Mouse (Mus musculus): ENCODE results near the gene Ugt1a9.
"Not testable (repeated sequence)": the region's sequence is repeated elsewhere in the genome, so short reads cannot be mapped to it uniquely, and the experiment has no call there.

Ugt1a9 gene

DNA sequence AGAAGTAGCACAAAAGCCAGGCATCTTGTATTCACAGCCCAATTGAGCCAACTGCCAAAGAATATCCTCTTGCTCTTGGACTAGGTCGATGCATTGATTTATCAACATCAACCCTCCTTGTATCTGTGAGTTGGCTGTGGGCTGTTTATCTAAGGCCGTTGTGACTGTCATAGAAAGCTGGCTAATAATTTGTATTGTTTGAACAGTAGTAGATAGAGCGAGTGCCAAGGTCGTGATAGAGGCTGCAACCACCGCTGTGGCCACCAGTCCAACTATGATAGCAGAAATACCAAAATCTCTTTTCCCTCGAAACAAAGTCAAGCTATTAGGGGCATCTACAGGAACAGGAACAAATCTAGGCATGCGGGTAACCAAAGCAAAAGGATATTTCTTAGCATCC, 101.6 kb downstream of the Ugt1a9 start:
- in situ Hi-C loops (cut with MboI, MseI) = not testable (repeated sequence)

DNA sequence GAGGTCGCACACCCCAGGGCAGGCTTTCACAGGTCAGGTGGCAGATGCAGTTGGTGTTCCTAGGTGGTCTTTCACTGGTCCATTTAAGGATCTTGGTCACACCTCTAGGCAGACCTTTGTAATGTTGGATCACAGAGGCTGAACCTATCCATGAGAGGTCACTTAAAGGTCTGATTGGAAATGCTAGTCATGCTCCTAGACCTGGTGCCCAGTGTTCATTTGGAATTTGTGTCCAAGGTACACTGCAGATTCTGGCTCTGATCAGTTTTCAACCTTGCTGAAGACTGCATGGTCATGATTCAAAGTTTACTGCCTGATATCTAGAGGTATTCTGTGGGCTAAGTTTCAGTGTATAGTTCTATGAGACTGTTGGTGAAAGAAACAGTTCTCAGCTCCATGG, 109.1 kb downstream of the Ugt1a9 start:
- in situ Hi-C loops (cut with MboI, MseI) = loop anchor here (10.0 to 25.0 kb wide), 2 partner anchors 1435 to 2008 kb away; no protein-coding TSS in a partner anchor

DNA sequence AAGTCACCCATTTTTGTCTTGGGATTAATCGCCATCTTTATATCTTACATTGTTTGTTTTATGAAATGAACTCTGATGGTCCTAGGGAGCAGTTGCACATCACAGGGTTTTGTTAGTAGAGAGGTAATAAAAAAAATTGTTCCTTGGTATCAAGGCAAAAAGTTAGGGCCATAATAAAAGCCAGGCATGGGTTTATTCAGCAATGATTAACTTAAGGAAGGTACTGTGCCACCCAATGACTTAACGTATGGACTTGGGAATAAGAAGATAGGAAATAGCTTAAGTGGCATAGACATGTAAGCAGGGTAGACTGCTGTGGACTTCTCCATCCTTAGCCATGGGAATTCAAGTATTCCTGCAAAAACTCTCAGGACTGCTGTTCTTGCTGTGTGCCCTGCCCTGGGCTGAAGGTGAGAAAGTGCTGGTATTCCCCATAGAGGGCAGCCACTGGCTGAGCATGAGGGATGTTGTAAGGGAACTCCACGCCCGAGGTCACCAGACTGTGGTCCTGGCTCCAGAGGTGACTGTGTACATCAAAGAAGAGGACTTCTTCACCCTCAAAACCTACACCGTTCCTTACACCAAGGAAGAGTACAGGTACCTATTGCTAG, 115.8 kb downstream of the Ugt1a9 start:
- in situ Hi-C loops (cut with MboI, MseI) = loop anchor here (10.0 to 25.0 kb wide), 2 partner anchors 1428 to 2001 kb away; no protein-coding TSS in a partner anchor

DNA sequence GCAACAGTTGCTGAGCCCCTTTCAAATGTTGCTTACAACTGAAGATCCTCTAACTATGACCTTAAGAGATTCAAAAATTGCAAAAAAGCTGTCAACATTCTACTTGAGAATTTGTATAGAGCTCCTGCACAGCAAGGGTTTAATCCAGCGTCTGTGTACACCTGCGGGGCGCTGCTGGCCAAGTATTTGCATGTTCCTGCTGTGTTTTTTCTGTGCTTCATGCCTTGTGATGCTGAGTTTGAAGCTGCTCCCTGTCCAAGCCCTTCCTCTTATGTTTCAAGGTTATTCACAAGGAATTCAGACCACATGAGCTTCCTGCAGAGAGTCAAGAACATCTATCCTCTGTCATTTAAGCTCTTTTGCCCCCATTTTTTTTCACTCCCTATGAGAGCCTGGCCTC, 121.5 kb downstream of the Ugt1a9 start:
- in situ Hi-C loops (cut with MboI, MseI) = loop anchor here (5.0 to 25.0 kb wide), 2 partner anchors 460 to 1995 kb away; no protein-coding TSS in a partner anchor

DNA sequence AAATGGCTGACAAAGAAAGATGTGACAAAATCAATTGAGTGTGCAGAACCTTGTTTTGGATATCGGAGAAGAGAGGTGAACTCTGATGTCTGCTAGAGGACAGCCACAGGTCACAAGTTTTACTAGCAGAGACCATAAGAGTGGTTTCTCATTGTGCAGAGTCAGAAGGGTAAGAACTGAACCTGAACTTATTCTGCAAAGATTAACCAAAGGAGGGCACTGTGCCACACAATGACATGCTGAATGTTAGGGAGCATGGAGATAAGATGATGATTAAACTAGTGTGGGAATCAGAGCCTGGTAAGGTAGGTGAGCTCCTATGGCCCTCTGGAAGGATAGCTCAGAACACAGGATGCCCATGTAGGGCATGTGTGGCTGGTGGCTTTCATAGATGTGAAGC, 125.1 kb downstream of the Ugt1a9 start:
- in situ Hi-C loops (cut with MboI, MseI) = loop anchor here (25.0 kb wide), 1 partner anchor 1992 kb away; no protein-coding TSS in a partner anchor

DNA sequence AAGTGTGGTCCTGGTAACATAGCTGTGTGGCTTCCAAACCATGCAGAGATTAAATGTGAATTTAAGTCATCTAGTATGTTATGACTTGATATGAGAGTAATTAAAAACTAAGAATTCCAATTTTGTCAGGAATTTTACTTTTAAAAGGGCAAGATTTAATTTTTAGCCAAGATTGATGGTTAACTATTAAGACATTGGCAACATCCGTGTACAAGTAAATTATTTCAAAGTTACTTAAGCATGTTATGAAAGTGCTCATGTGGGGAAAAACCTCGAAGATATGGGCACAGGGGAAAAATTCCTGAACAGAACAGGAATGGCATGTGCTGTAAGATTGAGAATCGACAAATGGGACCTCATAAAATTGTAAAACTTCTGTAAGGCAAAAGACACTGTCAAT, 126.8 kb downstream of the Ugt1a9 start:
- in situ Hi-C loops (cut with MboI, MseI) = loop anchor here (25.0 kb wide), 1 partner anchor 1990 kb away; no protein-coding TSS in a partner anchor

DNA sequence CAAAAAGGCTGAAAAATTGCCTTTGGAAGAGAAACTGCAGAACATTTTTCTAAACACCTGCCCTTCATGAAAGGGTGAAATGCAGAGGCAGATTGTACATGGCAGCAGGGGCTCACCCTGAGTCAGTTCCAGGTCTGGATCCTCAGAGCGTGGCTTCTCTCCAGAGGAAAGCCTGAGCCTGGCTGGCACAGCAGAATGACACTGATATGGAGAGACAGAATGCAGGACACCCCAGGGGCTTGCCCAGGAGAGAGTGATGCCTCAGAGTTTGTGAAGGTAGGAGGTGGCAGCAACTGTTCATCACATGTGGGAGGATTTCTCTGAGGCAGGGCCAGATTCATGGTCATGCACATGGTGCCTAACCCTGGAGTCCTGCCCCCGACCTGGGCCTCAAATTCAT, 129.4 kb downstream of the Ugt1a9 start:
- in situ Hi-C loops (cut with MboI, MseI) = loop anchor here (25.0 kb wide), 1 partner anchor 1987 kb away; no protein-coding TSS in a partner anchor

DNA sequence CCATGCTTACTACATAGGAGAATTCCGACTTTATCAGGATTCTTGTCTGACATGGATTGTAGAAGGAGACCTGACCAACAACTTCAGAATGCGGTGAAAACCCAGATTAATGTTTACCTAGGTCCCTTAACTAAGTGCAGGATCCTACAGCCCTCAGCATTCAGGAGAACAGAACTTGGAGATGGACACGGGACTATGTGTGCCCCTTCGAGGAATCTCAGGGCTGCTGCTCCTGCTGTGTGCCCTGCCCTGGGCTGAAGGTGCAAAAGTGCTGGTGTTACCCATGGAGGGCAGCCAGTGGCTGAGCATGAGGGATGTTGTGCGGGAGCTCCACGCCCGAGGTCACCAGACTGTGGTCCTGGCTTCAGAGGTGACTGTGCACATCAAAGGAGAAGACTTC, 129.9 kb downstream of the Ugt1a9 start, which contains the start of gene Ugt1a2:
Gene Ugt1a2, plus strand, starts transcription at position 146 of the 400 bp plus-strand sequence.
- in situ Hi-C loops (cut with MboI, MseI) = no loop called here

DNA sequence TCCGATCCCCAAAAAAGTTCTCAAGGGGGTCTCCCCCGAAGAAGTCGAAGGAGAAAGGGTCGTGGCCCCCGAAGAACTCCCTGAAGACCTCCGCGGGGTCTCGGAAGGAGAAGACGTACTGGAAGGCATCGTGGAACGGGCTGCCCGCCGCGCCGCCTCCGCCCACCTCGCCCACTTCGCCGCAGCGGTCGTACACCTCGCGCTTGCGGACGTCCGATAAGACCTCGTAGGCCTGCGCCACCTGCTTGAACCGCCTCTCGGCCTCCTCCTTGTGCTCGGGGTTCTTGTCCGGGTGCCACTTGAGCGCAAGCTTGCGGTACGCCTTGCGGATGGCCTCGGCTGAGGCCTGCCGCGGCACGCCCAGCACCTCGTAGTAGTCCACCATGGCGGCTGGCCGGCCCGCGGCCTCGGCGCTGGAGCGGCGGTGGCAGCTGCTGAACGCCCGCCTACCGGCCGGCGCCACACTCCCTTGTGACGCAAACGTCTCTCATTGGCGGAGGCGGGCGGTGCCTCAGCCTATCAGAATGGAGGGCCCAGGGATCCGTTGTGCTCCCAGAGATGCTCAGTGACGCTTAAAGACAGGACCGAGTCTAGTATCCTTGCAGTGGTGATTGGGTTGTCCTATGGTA, 134.8 kb downstream of the Ugt1a9 start, which contains the start of gene Dnajb3:
Gene Dnajb3, minus strand, starts transcription at position 489 of the 629 bp plus-strand sequence.
- in situ Hi-C loops (cut with MboI, MseI) = loop anchor here (5.0 kb wide), 1 partner anchor 378 kb away; no protein-coding TSS in a partner anchor

DNA sequence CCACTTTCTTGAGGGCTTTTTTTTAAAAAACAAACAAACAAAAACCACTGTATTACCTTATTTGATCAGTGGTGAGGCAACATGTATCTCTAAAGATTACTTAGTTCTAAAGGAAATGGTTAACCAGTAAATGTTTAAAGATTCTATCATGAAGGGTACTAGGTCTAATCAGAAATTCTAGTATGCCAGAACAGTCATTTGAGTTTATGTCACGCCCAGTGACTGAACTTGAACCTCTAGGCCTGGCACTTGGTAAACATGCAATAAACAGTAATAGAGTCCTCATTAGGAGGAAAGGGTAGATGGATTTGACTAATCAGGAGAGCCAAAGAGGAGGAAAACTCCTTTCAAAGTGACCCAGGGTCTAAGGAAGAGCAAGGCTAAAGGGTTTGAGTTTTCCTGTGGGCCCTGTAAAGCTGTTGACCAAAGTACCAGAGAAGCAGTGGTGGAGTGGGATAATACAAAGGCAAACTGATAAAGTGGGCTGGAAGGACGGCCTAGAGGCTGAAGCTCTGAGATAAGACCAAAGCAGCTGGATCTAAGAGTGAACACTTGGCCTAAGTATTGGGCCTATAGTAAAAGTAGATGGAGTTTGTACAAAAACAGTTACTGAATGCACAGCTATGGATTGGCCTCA, 136.4 kb downstream of the Ugt1a9 start:
- in situ Hi-C loops (cut with MboI, MseI) = loop anchor here (5.0 kb wide), 1 partner anchor 380 kb away; no protein-coding TSS in a partner anchor

DNA sequence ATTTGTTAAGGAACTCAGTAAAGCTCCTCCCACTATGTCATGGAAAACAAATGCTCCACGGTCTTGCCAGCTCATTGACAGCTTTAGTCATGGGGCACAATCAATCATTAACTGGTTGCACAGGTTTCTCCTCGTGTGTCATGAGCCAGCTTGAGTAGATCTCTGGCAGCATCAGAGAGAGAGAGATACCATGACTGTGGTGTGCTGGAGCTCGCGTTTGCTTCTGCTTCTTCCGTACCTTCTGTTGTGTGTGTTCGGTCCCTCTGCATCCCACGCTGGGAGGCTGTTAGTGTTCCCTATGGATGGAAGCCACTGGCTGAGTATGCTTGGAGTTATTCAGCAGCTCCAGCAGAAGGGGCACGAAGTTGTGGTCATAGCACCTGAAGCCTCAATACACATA, 141.2 kb downstream of the Ugt1a9 start, which contains the start of gene Ugt1a1:
Gene Ugt1a1, plus strand, starts transcription at position 148 of the 400 bp plus-strand sequence.
- in situ Hi-C loops (cut with MboI, MseI) = no loop called here

DNA sequence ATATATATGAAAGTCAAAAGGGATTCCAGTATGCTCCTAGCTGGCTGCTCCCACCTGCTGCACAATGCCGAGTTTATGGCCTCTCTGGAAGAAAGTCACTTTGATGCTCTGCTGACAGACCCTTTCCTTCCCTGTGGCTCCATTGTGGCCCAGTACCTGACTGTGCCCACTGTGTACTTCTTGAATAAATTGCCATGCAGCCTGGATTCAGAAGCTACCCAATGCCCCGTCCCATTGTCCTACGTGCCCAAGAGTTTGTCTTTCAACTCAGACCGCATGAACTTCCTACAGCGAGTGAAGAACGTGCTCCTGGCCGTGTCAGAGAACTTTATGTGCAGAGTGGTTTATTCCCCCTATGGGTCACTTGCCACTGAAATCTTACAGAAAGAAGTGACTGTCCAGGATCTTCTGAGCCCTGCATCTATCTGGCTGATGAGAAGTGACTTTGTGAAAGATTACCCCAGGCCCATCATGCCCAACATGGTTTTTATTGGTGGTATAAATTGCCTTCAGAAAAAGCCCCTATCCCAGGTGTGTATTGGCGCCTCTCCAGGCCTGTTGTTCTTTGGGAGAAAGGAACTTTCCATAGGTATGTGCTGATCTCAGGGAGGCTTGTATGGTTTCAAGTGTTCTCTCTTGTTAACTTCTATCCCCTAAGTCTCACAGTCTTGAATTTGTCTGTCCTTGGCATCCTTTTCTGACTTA, 141.9 kb downstream of the Ugt1a9 start:
- in situ Hi-C loops (cut with MboI, MseI) = no loop called here

DNA sequence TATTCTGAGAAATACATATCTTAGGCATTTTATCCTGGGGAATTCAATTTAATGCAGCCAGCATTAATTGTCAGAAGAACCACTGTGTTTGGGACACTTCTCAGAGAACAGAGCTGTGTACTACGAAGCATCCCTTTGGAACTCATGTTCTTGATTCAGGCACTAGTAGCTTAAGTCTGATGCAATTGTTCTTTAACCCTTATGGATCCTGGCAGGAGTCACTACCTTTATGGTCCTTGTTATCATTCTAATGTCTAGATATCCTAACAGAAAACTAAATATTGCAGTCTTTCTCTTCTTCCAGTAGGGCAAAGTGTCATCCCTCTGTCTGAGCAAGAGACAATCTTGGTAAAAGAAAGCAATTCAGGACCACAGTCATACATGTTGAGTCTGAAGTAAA, 142.5 kb downstream of the Ugt1a9 start:
- in situ Hi-C loops (cut with MboI, MseI) = no loop called here

DNA sequence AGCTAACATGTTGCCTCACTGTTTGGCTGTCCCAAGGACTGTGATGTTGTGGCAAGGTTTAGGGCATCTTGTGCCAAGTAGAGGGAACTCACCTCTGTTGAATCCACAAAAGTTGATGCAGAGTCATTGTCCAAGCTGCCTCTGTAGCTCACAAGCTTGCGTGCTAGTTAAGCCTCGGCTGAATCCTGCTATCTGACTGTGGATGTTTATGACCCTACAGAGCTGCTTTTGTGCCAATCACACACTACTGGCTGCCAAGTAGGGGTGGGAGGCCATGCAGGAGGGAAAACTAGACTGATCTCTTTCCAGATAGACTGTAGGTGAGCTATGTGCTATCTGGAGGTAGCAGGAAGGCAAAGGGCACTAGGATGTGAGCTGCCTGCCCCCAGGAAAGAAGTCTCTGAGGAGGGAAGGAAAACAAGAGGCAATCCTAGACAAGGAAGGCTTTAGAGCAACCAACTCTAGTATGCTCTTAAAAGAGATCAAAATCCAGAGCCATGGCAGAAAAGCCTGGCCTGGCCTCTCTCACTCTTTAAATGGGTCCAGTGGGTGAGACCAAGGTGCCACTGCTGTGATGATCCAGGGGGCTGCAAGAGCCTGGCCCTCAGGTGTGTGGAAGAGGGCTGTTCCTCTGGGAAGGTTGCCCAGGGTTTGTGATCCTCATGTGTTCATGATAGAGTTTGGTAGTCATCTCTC, 143.3 kb downstream of the Ugt1a9 start:
- in situ Hi-C loops (cut with MboI, MseI) = no loop called here

DNA sequence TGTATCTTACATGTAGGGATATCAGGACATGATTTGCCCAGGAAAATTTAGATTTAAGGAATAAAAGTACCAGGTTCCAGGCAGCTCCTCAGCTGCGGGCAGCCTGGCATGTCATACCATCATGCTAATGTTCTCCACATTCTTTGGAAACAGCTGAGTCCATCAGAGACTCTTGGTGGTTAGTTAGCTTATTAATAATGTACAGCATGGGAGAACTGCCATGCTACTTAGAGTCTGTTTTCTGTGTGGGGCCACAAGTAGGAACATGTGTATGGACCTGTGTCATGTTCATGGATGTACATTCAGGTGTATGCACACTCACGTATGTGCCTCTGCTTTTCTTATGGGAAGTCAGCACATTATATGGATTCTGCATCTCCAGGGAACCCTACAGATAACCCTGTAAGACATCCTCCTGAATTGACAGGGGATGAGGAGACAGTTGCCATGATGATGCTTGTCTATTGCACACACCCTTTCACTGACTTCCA, 143.9 kb downstream of the Ugt1a9 start:
- in situ Hi-C loops (cut with MboI, MseI) = no loop called here

DNA sequence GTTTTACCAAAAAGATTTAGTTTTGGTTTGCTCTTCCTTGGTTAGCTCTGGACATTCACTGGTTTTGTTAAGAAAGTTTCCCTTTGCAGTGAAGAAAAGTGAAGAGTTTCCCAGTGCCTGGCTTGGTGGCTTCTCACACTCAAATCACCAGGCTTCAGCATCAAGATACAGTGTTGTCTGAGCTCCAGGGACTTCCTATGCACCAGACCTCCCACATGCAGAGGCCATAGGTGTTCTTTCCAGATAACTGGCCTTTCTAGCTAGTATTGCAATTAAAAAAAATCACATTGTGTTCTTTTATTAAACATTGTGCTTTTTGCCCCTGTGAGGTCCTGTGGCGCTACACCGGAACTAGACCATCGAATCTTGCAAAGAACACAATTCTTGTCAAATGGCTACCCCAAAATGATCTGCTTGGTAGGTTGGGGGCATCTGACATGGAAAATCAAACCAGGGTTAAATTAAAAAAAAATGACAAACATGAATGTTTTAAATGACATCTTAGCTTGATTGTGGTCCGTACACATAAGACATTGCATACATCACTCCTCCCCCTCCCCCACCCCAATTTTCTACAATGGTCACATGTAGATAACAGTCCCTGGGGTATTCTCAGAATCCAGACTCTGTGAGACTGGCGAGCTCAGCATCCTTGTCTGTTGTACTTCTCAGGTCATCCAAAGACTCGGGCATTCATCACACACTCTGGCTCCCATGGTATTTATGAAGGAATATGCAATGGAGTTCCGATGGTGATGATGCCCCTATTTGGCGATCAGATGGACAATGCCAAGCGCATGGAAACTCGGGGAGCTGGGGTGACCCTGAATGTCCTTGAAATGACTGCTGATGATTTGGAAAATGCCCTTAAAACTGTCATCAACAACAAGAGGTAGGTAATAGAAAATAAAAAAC, 145.1 kb downstream of the Ugt1a9 start:
- in situ Hi-C loops (cut with MboI, MseI) = no loop called here

DNA sequence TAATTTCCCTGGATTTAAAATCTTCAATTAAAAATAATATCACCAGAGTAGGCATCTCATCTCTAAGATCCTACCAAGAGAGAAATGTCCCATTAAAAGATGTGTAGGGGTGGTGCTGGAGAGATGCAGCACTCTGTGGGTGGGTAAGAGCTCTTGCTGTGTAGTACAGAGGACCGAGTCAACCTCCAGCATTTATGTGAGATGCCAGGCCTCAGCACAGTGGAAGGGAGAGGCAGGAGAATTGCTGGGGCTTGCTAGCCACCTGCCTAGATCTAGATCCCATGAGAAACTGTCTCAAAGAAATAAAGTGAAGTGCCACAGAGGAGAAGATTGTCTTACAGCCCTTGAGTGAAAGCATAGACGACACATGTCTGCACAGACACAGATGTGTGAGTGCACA, 146.0 kb downstream of the Ugt1a9 start:
- in situ Hi-C loops (cut with MboI, MseI) = no loop called here

DNA sequence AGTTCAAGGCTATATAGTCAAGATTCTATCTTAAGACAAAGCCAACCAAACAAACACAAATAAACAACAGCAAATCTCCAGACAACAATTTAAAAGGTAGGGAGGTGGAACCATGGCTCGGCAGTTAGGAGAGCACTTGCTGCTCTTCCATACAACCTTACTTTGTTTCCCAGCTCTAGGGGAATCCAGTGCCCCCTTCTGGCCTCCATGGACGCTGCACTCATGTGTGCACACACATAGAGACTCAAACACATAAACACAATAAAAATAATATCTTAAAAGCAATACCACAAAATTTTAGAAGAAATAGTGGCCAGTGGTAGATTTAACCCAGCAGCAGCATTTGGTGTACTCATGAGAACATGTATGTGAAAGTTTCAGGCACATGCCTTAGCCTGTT, 146.5 kb downstream of the Ugt1a9 start:
- in situ Hi-C loops (cut with MboI, MseI) = no loop called here

DNA sequence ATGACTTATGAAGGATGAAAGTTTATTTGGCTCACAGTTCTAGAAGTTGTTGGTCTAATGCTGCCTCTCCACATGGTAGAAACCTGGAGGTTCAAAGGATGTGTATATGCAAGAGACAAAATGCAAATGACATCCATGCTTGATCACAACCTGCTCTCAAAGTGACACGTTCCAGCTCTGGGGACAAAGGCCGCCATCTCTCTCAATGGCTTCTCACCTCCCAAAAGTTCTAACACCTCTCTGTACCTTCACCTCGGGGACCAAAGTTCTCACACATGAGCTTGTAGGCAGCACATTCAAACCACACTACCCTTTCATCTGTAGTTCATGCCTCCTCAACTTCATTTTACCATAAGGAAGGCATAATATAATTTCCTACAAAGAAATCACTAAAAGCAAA, 147.0 kb downstream of the Ugt1a9 start:
- in situ Hi-C loops (cut with MboI, MseI) = no loop called here

DNA sequence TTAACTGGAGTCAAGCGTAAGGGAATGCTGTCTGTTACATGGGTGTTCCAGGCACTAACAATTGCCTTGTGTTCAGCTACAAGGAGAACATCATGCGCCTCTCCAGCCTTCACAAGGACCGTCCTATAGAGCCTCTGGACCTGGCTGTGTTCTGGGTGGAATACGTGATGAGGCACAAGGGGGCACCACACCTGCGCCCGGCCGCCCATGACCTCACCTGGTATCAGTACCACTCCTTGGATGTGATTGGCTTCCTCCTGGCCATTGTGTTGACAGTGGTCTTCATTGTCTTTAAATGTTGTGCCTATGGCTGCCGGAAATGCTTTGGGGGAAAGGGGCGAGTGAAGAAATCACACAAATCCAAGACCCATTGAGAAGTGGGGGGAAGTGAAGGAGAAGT, 147.5 kb downstream of the Ugt1a9 start:
- in situ Hi-C loops (cut with MboI, MseI) = no loop called here
